Mouse (Mus musculus) heart, adult 18-20 months (tissue): ENCODE data around the gene Speer2. TPM values are rescaled to one million over a fixed set of nuclear protein-coding genes. Genes with fewer than 3 reads are reported as not detected.

Source experiments
- DNase-seq, 2 experiments: peaks; one replicate each; pipeline ENCODE4 v3.0.0; 2021 to 2022; ENCODE audit warnings: mixed read lengths in 1 of 2
- long read RNA-seq, 2 experiments: library from polyadenylated mRNA; stranded (forward); transcript quantifications; one replicate each; pipeline ENCODE4 v2.0.0; 2021
- total RNA-seq, 2 experiments: library from RNA; stranded (reverse); gene quantifications; 2 replicates each; pipeline ENCODE4 v1.2.3; 2021

Speer2 gene
- total RNA-seq: not detected
- long read RNA-seq, experiment 1: 0 reads
- long read RNA-seq, experiment 2: 0 reads

GRCm38 (mm10) chr16:69863644-69864043 lies at the start of gene Speer2:
Speer2 (minus strand) TSS chr16:69863744.
- no peak for DNase-seq

GRCm38 (mm10) chr16:69904303-69904702 lies 40.8 kb upstream of the Speer2 start:
- no peak for DNase-seq

GRCm38 (mm10) chr16:69880712-69881111 lies 17.2 kb upstream of the Speer2 start:
- no peak for DNase-seq

- DNase-seq: no peak
Measured at GRCm38 (mm10) chr16:69836628-69837027, 26.9 kb downstream of the Speer2 start.

GRCm38 (mm10) chr16:69813652-69814051 lies 49.9 kb downstream of the Speer2 start:
- no peak for DNase-seq
